Mouse (Mus musculus): ENCODE measurements at regions not wholly inside any gene's neighbourhood (a gene's known extent, or its start where the extent isn't known, plus 50 kb on each side); places are given as distances from the start of the nearest gene placed in this dataset.
"Not testable (repeated sequence)": the region's sequence is repeated elsewhere in the genome, so short reads cannot be mapped to it uniquely, and the experiment has no call there.

DNA sequence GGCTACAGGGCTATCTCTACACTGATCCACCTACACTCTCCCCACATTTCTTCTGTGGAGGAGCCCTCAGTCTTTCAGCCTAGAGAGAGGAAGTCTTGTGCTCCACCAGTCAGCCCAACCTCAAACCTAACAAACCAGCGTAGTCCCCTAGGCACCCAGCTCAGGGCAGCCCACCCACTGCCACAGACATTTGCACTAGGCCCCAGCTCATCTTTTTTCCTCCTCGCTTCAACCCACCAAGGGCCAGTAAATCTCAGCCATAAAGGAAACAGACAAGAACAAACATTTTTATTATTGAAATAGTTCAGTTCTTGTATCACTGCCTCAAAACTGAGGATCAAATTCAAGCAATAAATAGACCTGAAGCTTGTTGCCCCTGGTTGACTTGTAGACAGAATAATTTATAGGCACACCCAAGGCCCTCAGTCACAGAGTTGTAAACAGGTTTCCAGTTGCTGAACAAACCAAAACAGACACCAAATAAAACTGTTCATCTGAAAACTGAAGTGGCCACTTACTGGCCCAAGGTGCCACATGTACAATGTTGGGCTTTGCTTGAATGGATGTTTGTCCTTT is 58.0 kb upstream of the Cdyl start:
- no peak overlapping the region for H3K4me3 ChIP-seq (ENCODE audit: inconsistent target)
- no peaks in the 10 kb centered on the region for H3K36me3 ChIP-seq (ENCODE audit: inconsistent target)
- 86% methylated on average over 2 of the region's 2 CpGs for WGBS (ENCODE audit: missing documents)
- H3K27ac ChIP-seq: no peak overlapping the region
- no peaks in the 10 kb centered on the region for H3K79me2 ChIP-seq (ENCODE audit: inconsistent target)

DNA sequence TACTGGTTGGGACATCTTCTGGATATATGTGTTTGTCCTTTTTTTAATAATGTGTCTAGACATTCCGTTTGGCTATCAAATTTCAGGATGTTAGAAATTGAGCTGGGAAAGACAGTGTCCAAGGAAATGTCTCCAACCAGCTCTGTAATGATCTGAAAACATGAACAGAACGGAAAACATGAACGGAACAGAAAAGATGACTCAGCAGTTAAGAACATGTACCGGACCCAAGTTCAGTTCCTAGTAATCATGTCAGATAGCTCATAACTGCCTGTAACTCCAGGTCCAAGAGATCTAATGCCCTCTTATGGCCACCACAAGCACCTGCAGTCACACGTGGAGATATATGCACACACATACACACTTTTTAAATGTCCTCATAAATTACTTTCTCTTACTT is 56.6 kb upstream of the Cdyl start:
- no peak overlapping the region for H3K27ac ChIP-seq
- H3K36me3 ChIP-seq (ENCODE audit: inconsistent target): no peaks in the 10 kb centered on the region
- WGBS (ENCODE audit: missing documents): 96% methylated on average over 5 of the region's 5 CpGs
- no peak overlapping the region for H3K4me3 ChIP-seq (ENCODE audit: inconsistent target)
- no peaks in the 10 kb centered on the region for H3K79me2 ChIP-seq (ENCODE audit: inconsistent target)

DNA sequence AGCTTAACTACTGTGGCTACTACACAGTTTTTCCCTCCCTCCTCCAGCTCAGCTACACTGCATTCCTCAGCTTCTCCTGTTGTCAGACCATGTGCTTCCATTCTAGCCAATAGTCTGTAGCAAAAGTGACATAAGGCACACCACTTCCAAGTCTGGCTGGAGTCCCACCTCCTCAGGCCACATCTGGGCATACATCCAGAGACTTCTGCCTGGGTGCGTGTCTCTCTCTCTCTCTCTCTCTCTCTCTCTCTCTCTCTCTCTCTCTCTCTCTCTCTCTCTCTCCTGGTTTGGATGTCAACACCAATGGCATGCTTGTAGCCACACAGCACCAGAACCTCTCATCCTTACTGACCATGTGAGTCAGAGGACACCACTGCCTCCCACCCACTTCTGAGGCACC is 55.6 kb upstream of the Cdyl start:
- H3K27ac ChIP-seq: no peak overlapping the region
- no peaks in the 10 kb centered on the region for H3K36me3 ChIP-seq (ENCODE audit: inconsistent target)
- H3K79me2 ChIP-seq (ENCODE audit: inconsistent target): no peaks in the 10 kb centered on the region
- WGBS (ENCODE audit: missing documents): 60% methylated on average over 1 of the region's 1 CpGs
- no peak overlapping the region for H3K4me3 ChIP-seq (ENCODE audit: inconsistent target)

DNA sequence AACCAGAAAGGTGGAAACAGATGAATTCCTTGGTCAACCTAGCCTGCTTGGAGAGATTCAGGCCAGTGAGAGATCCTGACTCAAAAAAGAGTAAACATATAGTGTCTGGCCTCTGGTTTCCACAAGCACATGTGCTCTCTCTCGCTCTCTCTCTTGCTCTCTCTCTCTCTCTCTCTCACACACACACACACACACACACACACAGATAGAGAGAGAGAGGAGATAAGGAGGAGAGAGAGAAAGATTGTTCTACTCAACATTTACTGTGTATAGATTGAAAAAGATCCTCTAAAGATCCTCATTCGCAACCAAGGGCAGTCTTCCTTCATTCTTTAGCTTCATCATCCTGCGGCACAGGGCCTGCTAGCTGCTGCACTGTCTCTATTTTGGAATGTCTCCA is 54.9 kb upstream of the Cdyl start:
- no peak overlapping the region for H3K27ac ChIP-seq
- 100% methylated on average over 3 of the region's 3 CpGs for WGBS (ENCODE audit: missing documents)

DNA sequence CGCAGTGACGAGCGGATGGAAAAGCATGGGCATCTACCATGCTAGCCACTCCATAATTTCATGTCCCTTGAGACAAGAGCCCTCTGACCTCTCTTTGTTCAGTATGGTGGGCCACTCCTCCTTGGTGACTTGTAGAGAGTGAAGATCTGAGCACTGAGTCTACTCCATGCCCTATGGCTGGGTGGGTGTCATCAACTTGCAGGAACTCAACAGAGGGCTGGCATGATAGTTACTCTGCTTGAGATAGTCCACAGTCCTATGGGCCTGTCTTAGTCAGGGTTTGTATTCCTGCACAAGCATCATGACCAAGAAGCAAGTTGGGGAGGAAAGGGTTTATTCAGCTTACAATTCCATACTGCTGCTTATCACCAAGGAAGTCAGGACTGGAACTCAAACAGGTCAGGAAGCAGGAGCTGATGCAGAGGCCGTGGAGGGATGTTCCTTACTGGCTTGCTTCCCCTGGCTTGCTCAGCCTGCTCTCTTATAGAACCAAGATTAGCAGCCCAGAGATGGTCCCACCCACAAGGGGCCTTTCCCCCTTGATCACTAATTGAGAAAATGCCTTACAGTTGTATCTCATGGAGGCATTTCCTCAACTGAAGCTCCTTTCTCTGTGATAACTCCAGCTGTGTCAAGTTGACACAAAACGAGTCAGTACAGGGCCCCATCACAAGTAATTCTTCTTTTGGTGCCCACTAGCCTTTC is 52.6 kb upstream of the Cdyl start:
- H3K4me3 ChIP-seq (ENCODE audit: inconsistent target); H3K79me2 ChIP-seq (ENCODE audit: inconsistent target); H3K36me3 ChIP-seq (ENCODE audit: inconsistent target); H3K27ac ChIP-seq: not testable (repeated sequence)
- WGBS (ENCODE audit: missing documents): 95% methylated on average over 4 of the region's 5 CpGs

More for the DNA sequence above, 54.9 kb upstream of the Cdyl start:
- no peaks in the 10 kb centered on the region for H3K79me2 ChIP-seq (ENCODE audit: inconsistent target)
- H3K4me3 ChIP-seq (ENCODE audit: inconsistent target): no peak overlapping the region
- no peaks in the 10 kb centered on the region for H3K36me3 ChIP-seq (ENCODE audit: inconsistent target)

DNA sequence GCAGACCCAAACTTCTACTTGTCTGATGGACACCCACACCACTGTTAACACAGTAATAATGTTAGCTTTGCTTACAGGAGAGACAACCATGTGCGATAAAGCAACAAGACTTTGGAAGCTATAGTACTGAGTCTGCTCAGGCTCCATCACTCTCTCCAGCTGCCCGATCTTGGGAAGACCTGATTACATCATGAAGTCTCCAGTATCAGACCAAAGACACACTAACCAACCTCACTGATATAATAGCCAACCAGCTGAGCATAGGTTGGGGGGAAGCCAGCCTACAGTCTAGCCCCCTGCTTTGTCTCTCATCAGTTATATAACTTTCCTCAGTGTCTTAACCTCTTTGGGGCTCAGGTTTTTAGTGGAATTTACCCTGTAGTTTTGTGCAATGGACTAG is 51.9 kb upstream of the Cdyl start:
- H3K27ac ChIP-seq: no peak overlapping the region
- H3K79me2 ChIP-seq (ENCODE audit: inconsistent target): no peaks in the 10 kb centered on the region
- 96% methylated on average over 2 of the region's 2 CpGs for WGBS (ENCODE audit: missing documents)
- H3K4me3 ChIP-seq (ENCODE audit: inconsistent target): no peak overlapping the region
- no peaks in the 10 kb centered on the region for H3K36me3 ChIP-seq (ENCODE audit: inconsistent target)

All from macrophage (primary cell).